Mouse (Mus musculus) heart, postnatal 0 days (tissue): Measurements from ENCODE around the gene Ggnbp2. TPM values are rescaled to one million over a fixed set of nuclear protein-coding genes. Genes with fewer than 3 reads are reported as not detected.
A peak's percentile ranks its signal among the peaks of the same experiment; 100 is the strongest.
"Not testable (repeated sequence)": the region's sequence is repeated elsewhere in the genome, so short reads cannot be mapped to it uniquely, and the experiment has no call there.

ENCODE experiments used
- ATAC-seq: fragments of 200-750 bp; cut with Nextera tagmentation; 2 replicates; pipeline ENCODE4 v1.8.0; 2017; ENCODE audit warnings: low read depth, moderate number of reproducible peaks, moderate library complexity; ENCODE audit not compliant: insufficient read depth
- DNase-seq: peaks from one replicate; pipeline ENCODE4 v3.0.0-alpha.2; 2016; ENCODE audit warnings: low spot score
- H3K27ac ChIP-seq: fragments of 300-500 bp; sonication (generic); 2 replicates; pipeline ENCODE4 v1.5.1; 2014; ENCODE audit warnings: low read depth, mild to moderate bottlenecking
- H3K27me3 ChIP-seq: fragments of 300-500 bp; sonication (generic); 2 replicates; pipeline ENCODE4 v1.6.1; 2014; ENCODE audit warnings: low read length, mixed read lengths; ENCODE audit not compliant: control insufficient read depth, insufficient read depth
- H3K36me3 ChIP-seq: fragments of 300-500 bp; sonication (generic); replicated peaks from 2 replicates; pipeline ENCODE4 v1.6.1; 2014; ENCODE audit warnings: low read length, mixed read lengths; ENCODE audit not compliant: control insufficient read depth, insufficient read depth
- H3K4me1 ChIP-seq: fragments of 300-500 bp; sonication (generic); 2 replicates; pipeline ENCODE4 v1.6.1; 2014; ENCODE audit warnings: antibody characterized with exemption; ENCODE audit not compliant: control insufficient read depth, insufficient read depth
- H3K4me2 ChIP-seq: fragments of 300-500 bp; sonication (generic); 2 replicates; pipeline ENCODE4 v1.6.1; 2014; ENCODE audit warnings: low read depth, mild to moderate bottlenecking, low read length, moderate library complexity
- H3K4me3 ChIP-seq: fragments of 300-500 bp; sonication (generic); 2 replicates; pipeline ENCODE4 v1.5.1; 2014; ENCODE audit warnings: low read depth, low read length
- H3K9ac ChIP-seq: fragments of 300-500 bp; sonication (generic); replicated peaks from 2 replicates; pipeline ENCODE4 v1.6.1; 2014; ENCODE audit warnings: low read depth, low read length, mixed read lengths
- H3K9me3 ChIP-seq: fragments of 300-500 bp; sonication (generic); replicated peaks from 2 replicates; pipeline ENCODE4 v1.6.1; 2016; ENCODE audit warnings: low read length; ENCODE audit not compliant: control insufficient read depth
- CTCF ChIP-seq: IDR thresholded peaks from 2 replicates; pipeline ENCODE4 v1.5.1; 2016; ENCODE audit warnings: antibody characterized with exemption, control low read depth, low read depth
- EP300 ChIP-seq: IDR thresholded peaks from 2 replicates; pipeline ENCODE4 v1.6.1; 2016; ENCODE audit warnings: antibody characterized with exemption, low read depth
- WGBS: fragments of 180-500 bp; shearing (Covaris S2); extraction: QIAGEN DNeasy Blood & Tissue Kit; methylation state at CpG from one replicate; pipeline ENCODE4 v1.1.7; 2014; 5-methylcytosine and 5-hydroxymethylcytosine counted together
- polyA plus RNA-seq: library from polyadenylated mRNA; unstranded; fragments of >200 nt; fragmentation: Nextera tagmentation; extraction: Ambion mirVana; gene quantifications from 2 replicates; pipeline ENCODE4 v1.2.1, GENCODE M21; 2015
- total RNA-seq: library from RNA; depleted of rRNA; stranded (reverse); fragments of >200 nt; gene quantifications from 2 replicates; pipeline ENCODE4 v1.2.3, GENCODE M21; 2014; ENCODE audit warnings: low replicate concordance

The Ggnbp2 gene
- total and polyA plus RNA-seq, 2 experiments from 2014 or later: 35.0 to 39.4 TPM

DNA sequence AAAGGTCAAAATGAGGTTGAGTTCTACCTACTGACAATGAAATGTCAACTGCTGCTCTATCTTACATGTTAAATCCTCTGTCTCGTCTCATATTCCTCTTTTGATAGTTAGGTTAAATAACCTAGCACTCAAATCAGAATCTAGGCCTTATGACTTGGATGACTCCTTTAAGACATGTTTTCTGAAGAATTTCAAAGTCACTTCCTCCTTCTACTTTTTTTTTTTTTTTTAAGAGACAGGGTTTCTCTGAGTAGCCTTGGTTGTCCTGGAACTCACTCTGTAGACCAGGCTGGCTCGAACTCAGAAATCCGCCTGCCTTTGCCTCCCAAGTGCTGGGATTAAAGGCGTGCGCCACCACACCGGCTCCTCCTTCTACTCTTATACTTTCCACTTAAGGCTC lies 15.3 kb downstream of the Ggnbp2 start:
- no peak for ATAC-seq
- TF ChIP-seq CTCF (no peak), EP300 (no peak)

DNA sequence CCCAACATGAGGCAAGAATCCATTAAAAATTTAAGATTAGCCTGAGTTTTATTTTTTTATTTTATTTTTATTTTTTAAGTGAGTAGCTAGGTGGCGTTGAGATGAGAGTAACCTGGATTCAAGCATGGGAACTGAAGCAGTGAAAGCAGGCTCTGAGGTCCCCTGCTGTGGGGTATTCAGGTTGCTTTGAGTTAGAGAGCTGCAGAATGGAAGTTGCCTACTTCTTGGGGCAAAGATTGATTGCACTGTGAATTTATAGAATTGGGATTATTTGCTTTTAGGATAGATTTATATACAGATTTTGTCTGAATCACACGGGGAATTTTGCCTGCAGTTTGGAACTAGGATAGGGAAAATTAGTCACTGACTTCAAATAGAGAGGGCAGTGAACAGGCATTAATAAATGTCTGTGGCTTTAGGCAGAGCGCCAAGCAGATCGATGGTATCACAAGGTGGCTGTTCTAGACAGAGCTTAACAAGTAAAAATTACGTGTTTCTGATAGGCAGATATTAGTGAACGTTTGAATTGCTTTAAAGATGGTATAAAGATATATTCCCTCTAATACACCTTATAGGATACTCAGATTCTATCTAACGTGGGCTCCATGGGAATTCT lies 23.0 kb downstream of the Ggnbp2 start:
- H3K4me2 ChIP-seq: no peak overlapping the region
- ATAC-seq (no peak), DNase-seq (no peak)
- TF ChIP-seq CTCF (no peak), EP300 (no peak)
- no peak overlapping the region for H3K4me3 ChIP-seq
- no peak overlapping the region for H3K9ac ChIP-seq
- H3K4me1 ChIP-seq: no peaks in the 10 kb centered on the region
- H3K36me3 ChIP-seq: peaks cover 59% of the 10 kb centered on the region
- no peaks in the 10 kb centered on the region for H3K9me3 ChIP-seq
- WGBS: 78% methylated on average over 7 of the region's 7 CpGs
- H3K27ac ChIP-seq: no peak overlapping the region
- H3K27me3 ChIP-seq: no peaks in the 10 kb centered on the region

More for the DNA sequence above, 15.3 kb downstream of the Ggnbp2 start:
- peaks cover 78% of the 10 kb centered on the region for H3K36me3 ChIP-seq
- no peak overlapping the region for H3K4me3 ChIP-seq
- H3K27me3 ChIP-seq: no peaks in the 10 kb centered on the region
- WGBS: 90% methylated on average over 6 of the region's 6 CpGs
- H3K9me3 ChIP-seq: no peaks in the 10 kb centered on the region
- no peak for DNase-seq
- H3K27ac ChIP-seq: no peak overlapping the region
- no peak overlapping the region for H3K4me2 ChIP-seq
- no peaks in the 10 kb centered on the region for H3K4me1 ChIP-seq
- H3K9ac ChIP-seq: no peak overlapping the region

DNA sequence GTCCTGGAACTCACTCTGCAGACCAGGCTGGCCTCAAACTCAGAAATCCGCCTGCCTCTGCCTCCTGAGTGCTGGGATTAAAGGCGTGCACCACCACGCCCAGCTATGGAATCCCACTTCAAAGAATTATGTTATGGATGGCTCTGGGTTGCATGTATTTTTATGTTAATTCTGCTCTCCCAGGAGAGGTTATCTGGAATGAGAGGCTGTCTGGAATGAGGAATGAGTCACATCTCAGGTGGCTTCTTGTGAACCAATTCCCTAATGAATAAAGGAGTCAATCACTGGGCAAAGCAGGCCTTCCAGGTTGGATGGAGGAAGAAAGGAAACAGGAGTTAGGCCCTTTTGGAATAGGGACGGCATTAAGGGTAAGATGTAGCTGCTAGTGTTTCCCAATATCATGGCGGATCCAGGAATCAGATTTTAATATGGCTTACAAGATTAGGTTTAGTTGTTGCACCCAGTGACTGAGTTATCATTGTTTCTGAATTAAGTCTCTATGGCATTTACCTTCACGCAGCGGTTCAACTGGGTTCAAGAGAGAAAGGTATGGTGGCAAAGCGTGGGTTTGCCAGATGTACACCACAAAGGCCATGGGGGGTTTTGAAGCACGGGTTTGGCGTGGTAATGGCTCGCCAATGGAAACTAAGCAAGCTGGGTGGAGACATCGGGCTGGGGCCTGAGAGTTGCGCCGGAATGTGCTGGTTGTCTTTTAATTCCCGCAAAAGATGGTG lies 23.7 kb downstream of the Ggnbp2 start:
- ATAC-seq (no peak), DNase-seq (no peak)
- WGBS: 95% methylated on average over 15 of the region's 15 CpGs
- TF ChIP-seq CTCF: no peak
- no peak for TF ChIP-seq EP300
- peaks cover 56% of the 10 kb centered on the region for H3K36me3 ChIP-seq
- no peak overlapping the region for H3K4me2 ChIP-seq
- no peaks in the 10 kb centered on the region for H3K4me1 ChIP-seq
- H3K27ac ChIP-seq: no peak overlapping the region
- H3K9ac ChIP-seq: no peak overlapping the region
- no peaks in the 10 kb centered on the region for H3K9me3 ChIP-seq
- no peaks in the 10 kb centered on the region for H3K27me3 ChIP-seq
- no peak overlapping the region for H3K4me3 ChIP-seq

DNA sequence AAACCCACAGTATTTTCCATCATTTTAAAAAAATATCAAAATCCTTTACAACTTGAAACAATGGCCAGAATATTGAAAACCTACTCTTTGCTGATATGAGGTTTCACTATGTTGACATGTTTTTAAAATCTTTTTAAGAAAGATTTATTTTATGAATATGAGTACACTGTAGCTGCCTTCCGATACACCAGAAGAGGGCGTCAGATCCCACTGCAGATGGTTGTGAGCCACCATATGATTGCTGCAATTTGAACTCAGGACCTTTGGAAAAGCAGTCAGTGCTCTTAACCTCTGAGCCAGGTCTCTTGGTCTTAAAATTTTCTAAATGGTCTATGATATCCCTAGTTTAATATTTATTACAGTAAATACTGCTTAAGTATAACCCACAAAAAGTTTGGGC lies 31.3 kb downstream of the Ggnbp2 start:
- Histone ChIP-seq H3K9ac (no peak overlapping the region), H3K27me3 (no peaks in the 10 kb centered on the region), H3K4me1 (no peaks in the 10 kb centered on the region), H3K36me3 (peaks cover 71% of the 10 kb centered on the region), H3K27ac (no peak overlapping the region), H3K4me3 (no peak overlapping the region), H3K4me2 (no peak overlapping the region), H3K9me3 (no peaks in the 10 kb centered on the region)
- WGBS: 87% methylated on average over 2 of the region's 2 CpGs
- ATAC-seq (no peak), DNase-seq (no peak)
- TF ChIP-seq CTCF (no peak), EP300 (no peak)

DNA sequence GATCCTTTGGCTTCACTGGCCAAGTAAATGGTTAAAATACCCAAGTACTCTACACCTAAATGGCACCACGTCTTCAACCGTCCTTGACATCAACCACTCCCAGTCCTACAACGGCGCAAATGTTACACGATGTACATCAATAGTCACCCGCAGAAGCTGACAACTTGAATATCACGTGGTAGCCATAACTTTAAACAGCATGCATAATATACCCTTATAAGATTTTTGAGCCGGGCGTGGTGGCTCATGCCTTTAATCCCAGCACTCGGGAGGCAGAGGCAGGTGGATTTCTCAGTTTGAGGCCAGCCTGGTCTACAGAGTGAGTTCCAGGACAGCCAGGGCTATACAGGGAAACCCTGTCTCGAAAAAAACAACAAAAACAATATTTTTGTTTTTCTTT lies 41.1 kb downstream of the Ggnbp2 start:
- not testable (repeated sequence) for ATAC-seq, DNase-seq, H3K9me3 ChIP-seq, H3K27me3 ChIP-seq
- H3K27ac ChIP-seq: peak overlapping the region; percentile 97
- 65% methylated on average over 11 of the region's 11 CpGs for WGBS
- peak overlapping the region; percentile 78; the same call in 1 of the 2 replicates for H3K9ac ChIP-seq
- peak overlapping the region; percentile 89 for H3K4me3 ChIP-seq
- peaks cover 20% of the 10 kb centered on the region for H3K4me1 ChIP-seq
- peak overlapping the region; percentile 74 for H3K4me2 ChIP-seq
- peaks cover 34% of the 10 kb centered on the region for H3K36me3 ChIP-seq
